Mouse (Mus musculus) urinary bladder, postnatal 36 days (tissue): ENCODE measurements around the gene Emc7.

ENCODE experiments used
- DNase-seq, 2 experiments: peaks; one replicate each; pipeline ENCODE4 v3.0.0; 2022; ENCODE audit warnings: low spot score in 2 of 2, mixed read lengths in 1 of 2

Gene Emc7

DNA sequence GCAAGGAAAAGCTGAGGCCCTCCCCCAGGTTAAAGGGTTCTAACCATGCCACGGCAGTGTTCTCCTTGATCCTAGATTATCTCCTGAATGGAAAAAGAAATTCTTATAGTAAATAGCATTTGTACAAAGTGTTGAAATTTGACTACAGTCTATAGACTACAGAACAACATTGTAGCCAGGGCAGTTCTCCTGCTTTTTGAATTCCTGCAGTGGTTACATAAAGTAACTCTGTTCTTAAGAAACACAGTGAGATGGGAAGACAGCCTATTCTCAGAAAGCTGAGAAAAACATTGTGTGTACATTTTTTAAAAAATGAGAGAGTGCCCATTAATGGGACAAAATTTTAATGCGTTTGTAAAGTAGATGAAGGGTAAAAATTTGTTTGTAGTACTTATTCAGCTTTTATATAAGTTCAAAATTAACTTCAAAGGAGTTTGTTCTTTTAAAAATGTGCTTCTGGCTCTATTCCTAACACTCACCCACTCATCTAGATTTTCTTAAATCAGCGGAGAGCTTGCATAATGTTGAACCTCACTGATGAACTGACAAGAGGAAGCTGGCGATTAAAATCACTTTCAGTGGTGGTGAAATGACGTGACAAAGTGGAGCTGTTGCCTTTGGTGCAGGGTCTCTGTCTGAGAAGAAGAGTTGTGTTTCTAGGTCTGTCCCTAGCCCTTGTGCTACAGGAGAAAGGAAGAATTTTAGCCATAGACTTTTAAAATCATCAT lies 20.4 kb downstream of the Emc7 start:
- DNase-seq = no peak

DNA sequence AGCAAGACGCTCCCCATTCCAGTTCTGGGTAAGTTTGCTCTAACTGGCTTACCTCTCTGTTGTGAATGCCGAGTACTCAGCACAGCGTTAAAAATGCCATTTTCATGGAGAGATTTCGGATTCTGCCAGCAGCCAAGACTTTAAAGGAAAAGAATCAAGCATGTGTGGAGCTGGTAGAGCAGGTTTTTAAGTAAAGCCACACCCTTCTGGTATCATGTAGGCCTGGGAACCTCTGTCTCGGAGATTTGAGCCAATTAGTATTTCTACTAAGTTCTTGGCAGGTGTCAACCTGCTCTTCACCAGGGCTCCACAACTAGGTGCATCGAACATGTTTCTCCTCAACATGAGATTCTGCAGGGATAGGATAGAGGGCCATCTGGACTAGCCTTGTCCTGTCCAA lies 21.8 kb downstream of the Emc7 start:
- DNase-seq = peak in 1 of 2 experiments; percentile 11

DNA sequence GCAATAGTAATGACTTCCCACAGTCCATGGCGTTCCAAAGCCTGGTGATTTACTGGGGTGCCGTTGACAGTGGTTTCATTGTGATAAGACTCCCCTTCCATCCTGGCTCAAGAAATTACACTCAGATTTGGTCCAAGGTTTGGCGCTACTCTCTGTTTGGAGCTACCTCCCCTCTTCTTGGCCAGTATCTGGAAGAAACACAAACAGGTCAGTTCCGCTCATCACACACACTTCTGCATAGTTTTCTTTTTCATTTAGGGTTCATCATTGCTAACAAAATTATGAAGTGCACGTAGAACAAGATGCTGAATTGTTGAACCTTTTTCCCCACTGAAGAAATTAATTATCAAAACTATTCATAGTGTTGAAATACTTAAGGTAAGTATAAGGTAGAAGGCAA lies 25.9 kb downstream of the Emc7 start, which contains the start of gene Chrm5:
TSS of gene Chrm5 (minus strand) at position 101 of the 400 bp plus-strand sequence.
- no peak for DNase-seq

DNA sequence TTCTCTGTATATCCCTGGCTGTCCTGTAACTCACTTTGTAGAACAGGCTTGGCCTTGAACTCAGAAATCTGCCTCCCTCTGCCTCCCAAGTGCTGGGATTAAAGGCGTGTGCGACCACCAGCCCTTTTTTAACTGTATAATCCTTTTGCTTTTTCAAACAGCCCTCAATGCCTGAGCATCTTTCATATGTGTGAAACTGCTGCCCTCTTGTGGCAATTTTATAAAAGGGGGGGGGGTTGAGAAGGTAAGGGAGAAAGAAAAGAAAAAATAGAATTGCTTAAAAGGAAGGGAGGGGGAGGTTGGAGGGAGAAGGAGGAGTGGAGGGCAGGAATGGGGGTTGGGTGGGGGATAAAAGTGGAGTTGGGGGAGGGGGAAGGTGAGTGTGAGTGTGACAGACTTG lies 26.8 kb downstream of the Emc7 start:
- no peak for DNase-seq

- DNase-seq = no peak
These were observed 27.9 kb downstream of the Emc7 start for GRCm38 (mm10) chr2:112482533-112483333.

- no peak for DNase-seq
These were observed 28.5 kb downstream of the Emc7 start for GRCm38 (mm10) chr2:112483334-112483651.

GRCm38 (mm10) chr2:112484886-112485285 lies 30.1 kb downstream of the Emc7 start:
- no peak for DNase-seq

GRCm38 (mm10) chr2:112490483-112491196 lies 35.8 kb downstream of the Emc7 start:
- DNase-seq = no peak

GRCm38 (mm10) chr2:112491629-112492028 lies 36.8 kb downstream of the Emc7 start:
- no peak for DNase-seq

DNA sequence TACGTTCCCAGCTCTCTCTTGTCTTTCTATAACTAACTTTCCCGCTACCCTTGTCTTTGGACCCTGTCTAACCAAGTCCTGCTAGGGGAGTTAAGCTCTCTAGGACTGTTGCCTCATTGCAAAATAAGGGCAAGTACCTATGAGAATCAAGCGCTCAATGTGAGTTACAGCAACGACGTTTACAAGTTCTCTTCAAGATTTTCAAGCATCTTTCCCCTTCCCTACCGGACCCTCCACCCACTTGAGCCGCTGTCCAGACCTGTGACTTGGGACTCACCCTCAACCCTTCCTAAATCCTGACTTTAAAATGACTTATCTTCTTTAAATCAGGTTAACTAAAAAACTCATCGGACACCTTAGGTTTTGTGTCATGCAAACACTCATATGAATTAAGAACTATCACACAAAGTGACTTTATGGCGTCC lies 37.6 kb downstream of the Emc7 start:
- peak in 1 of 2 experiments; percentile 26 for DNase-seq

- peak; percentile 71 to 80 for DNase-seq
These were observed 38.2 kb downstream of the Emc7 start, which contains the start of gene Aven for GRCm38 (mm10) chr2:112492856-112493538. TSS of gene Aven (plus strand) at chr2:112492964.

DNA sequence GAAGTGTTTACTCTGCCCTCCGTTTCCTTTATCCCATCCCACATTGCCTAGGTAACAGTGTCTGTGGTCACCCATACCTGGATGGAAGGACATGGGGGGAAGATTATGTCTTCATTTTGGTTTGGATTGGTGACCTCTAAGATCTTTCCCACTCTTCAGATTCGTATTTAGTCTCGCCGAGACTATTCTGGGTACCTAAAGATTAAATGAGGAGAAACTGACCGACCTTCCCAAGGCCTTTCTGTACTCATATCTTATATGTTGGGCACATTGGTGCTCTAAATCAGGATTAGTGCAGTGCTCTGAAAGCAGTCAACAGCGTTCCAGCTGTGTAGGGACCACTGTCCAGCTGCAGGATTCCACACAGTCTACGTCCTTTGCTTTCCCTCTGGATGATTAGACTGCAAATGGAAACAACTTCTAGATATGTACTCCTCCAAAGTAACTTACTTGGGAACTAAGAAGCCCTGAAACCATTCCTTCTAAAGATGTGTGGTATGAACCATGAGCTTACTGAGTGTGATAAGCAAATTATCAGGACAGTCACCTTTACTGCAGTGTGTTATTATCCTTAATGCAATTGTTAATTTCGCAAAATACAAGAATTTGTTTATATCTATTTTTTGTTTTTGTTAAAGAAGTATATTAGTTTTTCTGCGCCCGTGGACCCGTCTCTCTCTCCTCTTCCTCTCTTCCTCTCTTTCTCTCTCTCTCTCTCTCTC lies 38.9 kb downstream of the Emc7 start:
- no peak for DNase-seq

DNA sequence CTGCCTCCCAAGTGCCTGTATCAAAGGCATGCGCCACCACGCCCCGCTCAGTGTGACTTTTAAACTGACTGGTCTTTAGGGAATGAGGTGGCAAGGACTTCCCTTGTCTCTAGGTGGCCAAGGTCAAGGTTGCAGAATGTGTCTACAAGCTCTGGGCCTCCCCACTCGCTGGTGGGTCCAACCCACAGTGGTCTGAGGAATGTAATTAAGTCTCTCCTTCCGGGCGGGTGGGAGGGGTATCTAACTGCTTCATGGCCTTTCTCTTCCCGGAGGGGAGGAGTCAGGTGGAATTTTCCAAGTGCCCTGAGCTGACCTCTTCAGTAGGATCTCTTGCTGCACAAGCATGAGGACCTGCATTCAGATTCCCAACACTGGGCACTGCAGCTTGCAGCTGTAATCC lies 43.1 kb downstream of the Emc7 start:
- DNase-seq = no peak

DNA sequence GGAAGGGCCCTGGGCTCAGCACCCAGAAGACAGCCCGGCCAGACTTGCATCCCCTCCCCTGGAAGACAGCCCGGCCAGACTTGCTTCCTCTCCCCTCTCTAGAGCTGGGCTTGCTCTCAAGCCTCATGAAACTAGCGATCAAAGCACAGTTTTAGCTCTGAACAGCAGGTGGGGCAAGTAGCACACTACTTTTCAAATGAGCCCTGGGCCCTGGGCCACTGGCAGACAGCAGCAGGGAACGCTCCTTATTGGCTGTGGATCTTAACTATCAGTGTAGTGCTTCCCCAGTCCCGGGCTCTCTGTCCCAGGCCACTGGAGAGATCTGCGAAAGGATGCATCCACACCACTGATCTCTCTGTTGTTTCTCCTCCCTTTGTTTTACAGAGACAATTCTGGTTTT lies 46.4 kb downstream of the Emc7 start:
- peak; percentile 44 to 73 for DNase-seq

- no peak for DNase-seq
These were observed 49.2 kb downstream of the Emc7 start for GRCm38 (mm10) chr2:112503978-112504377.

DNA sequence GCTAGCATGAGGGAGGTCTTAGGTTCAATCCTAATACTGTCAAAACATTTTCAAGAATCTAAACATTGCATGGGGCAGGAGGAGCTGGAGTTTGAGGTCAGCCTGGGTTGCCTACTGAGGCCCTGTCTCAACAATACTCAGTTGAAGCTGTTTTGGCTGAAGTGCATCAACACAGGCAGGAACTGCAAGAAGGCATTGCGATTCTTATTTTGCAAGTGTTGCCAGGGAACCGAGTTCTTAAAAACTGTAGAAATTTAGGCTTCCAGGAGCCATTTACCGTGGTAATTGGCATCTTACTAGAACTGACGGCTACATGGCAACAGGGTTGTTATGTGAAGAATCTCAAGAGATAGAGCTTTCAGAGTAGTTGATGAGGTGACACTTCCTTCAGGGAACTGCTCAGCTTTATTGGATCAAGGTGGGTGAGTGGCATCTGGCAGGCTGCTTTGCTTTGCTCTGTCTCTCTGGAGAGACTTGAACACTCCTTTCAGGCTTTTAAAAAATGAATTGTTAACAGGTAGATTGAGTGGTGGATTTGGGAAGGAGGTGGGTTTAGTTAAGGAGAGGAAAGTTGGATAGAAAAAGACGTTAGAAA lies 52.1 kb downstream of the Emc7 start:
- DNase-seq = no peak

DNA sequence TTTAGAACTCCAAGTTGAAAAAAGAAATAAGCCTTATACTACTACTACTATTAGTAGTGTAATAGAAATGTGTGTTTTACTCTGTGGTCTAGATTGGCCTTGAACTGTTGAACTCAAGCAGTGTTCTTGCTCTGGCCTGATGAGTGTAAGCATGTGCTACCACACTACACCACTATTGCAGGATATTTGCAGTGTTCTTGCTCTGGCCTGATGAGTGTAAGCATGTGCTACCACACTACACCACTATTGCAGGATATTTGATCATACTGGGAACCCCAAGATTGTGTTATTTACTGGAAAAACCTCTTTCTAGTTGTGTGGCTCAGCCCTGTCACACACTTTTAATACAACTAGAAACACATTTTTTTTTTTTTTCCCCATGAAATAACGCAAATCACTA lies 52.6 kb downstream of the Emc7 start:
- no peak for DNase-seq

DNA sequence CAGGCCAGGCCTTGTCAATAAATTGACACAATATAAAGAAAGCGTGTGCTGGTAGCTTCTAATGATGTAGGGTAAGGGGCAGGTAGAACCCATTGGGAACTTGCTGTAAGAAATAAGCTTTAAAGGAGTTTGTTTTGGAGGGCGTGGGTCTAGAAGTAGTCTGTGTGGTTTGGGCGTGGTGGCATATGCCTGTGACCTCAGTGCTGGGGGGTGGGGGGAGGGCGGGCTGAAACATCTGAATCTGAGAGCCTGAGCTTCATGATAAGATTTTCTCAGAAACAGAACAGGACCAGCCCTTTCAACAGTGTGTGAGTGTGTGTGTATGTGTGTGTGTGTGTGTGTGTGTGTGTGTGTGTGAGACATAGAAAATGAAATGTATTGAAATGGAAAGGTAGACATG lies 55.3 kb downstream of the Emc7 start:
- DNase-seq = no peak

GRCm38 (mm10) chr2:112513036-112513435 lies 58.2 kb downstream of the Emc7 start:
- DNase-seq = no peak

DNA sequence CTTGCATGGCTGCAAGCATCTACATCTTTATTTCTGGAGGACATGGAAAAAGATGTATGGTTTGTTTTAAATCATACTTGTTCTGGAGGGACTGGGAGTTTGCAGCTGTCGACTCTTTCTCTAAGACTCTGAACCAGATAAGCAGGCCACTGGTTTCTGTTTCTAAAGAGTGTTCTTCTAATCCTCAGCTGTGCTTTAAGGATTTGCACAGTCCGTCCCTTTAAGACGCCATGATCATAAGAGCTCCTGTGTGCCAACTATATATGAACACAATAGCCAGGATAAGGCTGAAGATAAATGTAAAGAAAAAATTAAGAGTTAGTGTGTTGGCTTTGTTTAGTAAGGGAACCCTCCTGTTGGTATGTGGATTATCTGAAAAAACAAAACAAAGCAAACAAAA lies 61.9 kb downstream of the Emc7 start:
- no peak for DNase-seq

DNA sequence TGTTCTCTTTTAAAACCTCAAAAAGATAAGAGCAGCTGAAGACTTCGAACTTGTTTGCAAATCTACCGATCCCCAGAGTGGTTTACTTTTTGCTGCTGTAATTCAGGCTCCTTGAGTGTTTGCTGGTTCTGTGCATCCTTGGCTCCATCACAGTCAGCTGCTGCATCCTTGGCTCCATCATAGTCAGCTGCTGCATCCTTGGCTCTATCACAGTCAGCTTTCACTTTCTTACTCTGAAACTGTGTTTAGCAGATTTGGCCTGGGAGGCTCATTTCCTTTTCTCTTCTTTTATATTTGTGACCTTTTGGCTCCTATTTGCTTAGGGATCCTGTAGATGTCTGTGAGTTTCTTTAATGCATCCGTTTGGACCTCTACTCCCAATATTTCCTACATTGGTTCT lies 62.4 kb downstream of the Emc7 start:
- DNase-seq = no peak
